Mouse (Mus musculus): ENCODE data around the gene Agbl2. TPM values are rescaled to one million over a fixed set of nuclear protein-coding genes. Genes with fewer than 3 reads are reported as not detected.
"Not testable (repeated sequence)": the region's sequence is repeated elsewhere in the genome, so short reads cannot be mapped to it uniquely, and the experiment has no call there.

Gene Agbl2
- polyA plus RNA-seq, 1 experiment: 5.0 TPM

DNA sequence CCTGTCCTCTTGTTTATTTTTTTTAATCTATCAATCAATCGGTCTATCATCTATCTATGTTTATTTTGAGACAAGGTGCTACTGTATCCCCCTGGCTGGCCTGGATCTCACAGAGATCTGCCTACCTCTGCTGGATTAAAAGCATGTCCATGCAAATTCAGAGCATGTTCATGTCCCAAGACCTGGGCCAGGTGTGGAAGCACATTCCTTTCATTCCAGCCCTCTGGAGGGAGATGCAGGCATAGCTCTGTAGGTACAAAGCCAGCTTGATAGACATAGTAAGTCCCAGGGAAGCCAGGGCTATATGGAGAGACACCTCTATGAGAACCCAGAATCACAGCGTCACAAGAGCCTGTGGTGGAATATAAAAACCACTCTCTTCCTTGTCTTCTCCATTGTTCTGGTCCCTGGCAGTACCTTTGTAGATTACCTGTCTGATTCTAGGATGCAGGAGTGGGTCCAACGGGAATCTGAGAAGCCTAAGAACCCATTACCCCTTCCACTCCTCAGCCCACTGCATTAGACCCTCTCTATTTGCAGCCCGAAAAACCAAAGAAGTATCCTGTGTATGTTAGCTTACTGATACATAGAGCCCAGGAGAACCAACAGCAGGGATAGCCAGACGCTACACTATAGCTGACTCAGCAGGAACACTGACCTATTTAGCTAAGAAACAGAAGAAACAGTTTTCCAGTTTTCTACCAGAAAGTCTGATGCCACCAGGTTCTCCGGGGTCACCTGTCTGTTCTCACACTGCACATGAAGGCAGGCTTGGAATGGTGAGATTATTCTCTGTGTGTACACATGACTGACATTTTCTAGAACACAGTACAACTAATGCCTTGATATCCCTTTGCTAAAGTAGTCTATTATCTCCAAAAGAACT is 26.0 kb downstream of the Agbl2 start:
- TF ChIP-seq POLR2A (IDR thresholded peaks at IDR 0.05; ENCODE audit: low read depth, low read length) (no peak), CTCF (IDR thresholded peaks at IDR 0.05; ENCODE audit: borderline replicate concordance, insufficient read depth, low read length) (no peak)
- Histone ChIP-seq H3K27ac (ENCODE audit: insufficient read depth, low read length) (no peak overlapping the region), H3K4me1 (ENCODE audit: control insufficient read depth, insufficient read depth, low read length) (no peaks in the 10 kb centered on the region), H3K4me3 (ENCODE audit: insufficient read depth, low read length) (no peak overlapping the region)

DNA sequence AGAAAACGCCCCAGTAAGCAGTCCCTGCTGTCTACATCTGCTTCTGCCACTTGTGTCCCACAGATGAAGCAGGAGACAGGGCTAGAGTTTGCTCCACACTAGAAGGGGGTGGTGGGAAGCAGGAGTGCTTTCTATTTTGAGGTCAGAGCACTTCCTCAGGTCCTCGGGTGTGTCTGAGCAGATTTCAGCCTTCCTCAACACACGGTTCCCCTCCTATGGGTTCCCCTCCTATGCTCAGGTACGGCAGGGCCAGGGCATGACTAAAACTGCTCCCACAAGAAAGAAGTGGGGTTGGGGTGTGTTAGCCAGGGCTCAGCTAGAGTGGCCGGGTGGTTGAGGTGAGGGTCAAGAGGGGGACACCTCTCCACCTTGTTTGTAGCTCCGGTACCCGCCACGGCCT is 28.2 kb downstream of the Agbl2 start:
- Histone ChIP-seq H3K4me1 (ENCODE audit: control insufficient read depth, insufficient read depth, low read length) (no peaks in the 10 kb centered on the region), H3K4me3 (ENCODE audit: insufficient read depth, low read length) (no peak overlapping the region), H3K27ac (ENCODE audit: insufficient read depth, low read length) (no peak overlapping the region)
- TF ChIP-seq POLR2A (IDR thresholded peaks at IDR 0.05; ENCODE audit: low read depth, low read length) (no peak), CTCF (IDR thresholded peaks at IDR 0.05; ENCODE audit: borderline replicate concordance, insufficient read depth, low read length) (no peak)

DNA sequence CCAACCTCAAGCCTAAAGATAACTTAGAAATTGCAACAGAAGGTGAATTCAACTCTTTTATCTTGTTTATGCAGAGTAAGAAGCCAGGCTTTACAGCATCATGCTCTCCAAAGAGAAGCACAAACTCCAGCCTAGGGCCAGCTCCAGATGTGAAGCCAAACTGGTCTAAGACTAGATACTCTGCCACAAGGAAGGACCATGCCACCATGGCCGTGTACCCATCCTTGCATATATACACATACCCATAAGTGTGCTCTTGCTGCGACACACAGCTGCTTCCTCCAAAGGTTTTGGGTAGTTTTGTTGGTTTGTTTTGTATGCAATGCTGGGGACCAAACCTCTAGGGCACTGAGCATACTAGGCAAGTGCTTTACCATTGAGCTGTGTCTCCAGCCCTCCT is 32.7 kb downstream of the Agbl2 start:
- H3K4me1 ChIP-seq (ENCODE audit: control insufficient read depth, insufficient read depth, low read length): no peaks in the 10 kb centered on the region
- TF ChIP-seq CTCF (IDR thresholded peaks at IDR 0.05; ENCODE audit: borderline replicate concordance, insufficient read depth, low read length) (no peak), POLR2A (IDR thresholded peaks at IDR 0.05; ENCODE audit: low read depth, low read length) (no peak)
- no peak overlapping the region for H3K27ac ChIP-seq (ENCODE audit: insufficient read depth, low read length)
- H3K4me3 ChIP-seq (ENCODE audit: insufficient read depth, low read length): no peak overlapping the region

DNA sequence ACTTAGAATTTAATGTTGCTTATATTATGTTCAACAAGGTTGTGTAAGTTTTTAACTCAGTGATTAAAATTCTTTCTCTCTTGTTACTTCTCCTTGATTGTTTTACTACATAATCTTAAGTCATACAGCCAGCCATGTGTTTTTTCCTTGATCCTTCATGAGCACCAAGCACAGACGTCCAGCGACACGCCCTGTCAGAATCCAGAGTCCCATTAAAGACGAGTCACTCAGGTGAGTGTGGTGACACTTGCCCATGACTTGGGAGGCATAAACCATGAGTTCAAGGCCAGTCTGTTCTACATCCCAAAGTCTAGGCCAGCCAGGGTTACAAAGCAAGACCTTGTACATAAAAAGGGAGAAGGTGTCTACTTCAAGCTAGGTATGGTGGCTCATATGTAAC is 33.6 kb downstream of the Agbl2 start:
- H3K27ac ChIP-seq (ENCODE audit: insufficient read depth, low read length): no peak overlapping the region
- TF ChIP-seq CTCF (IDR thresholded peaks at IDR 0.05; ENCODE audit: borderline replicate concordance, insufficient read depth, low read length): no peak
- no peak for TF ChIP-seq POLR2A (IDR thresholded peaks at IDR 0.05; ENCODE audit: low read depth, low read length)
- H3K4me1 ChIP-seq (ENCODE audit: control insufficient read depth, insufficient read depth, low read length): no peaks in the 10 kb centered on the region
- H3K4me3 ChIP-seq (ENCODE audit: insufficient read depth, low read length): no peak overlapping the region

- Histone ChIP-seq H3K4me1 (ENCODE audit: control insufficient read depth, insufficient read depth, low read length) (no peaks in the 10 kb centered on the region), H3K4me3 (ENCODE audit: insufficient read depth, low read length) (no peak overlapping the region), H3K27ac (ENCODE audit: insufficient read depth, low read length) (no peak overlapping the region)
- no peak for TF ChIP-seq POLR2A (IDR thresholded peaks at IDR 0.05; ENCODE audit: low read depth, low read length)
Measured at GRCm38 (mm10) chr2:90818710-90819109, 36.2 kb downstream of the Agbl2 start.

DNA sequence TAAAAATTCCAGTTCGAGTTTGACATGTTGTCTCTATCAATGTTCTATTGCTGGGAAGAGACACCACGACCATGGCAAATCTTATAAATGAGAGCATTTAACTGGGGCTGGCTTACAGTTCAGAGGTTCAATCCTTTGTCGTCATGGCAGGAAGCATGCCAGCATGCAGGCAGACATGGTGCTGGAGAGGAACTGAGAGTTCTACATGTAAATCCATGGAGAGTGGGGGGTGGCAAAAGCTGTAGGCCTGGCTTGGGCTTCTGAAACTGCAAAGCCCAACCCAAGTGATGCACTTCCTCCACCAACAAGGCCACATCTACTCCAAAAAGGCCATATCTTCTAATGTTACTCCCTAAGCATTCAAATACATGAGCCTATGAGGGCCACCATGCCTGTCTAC is 38.4 kb downstream of the Agbl2 start:
- no peak overlapping the region for H3K27ac ChIP-seq (ENCODE audit: insufficient read depth, low read length)
- no peak overlapping the region for H3K4me3 ChIP-seq (ENCODE audit: insufficient read depth, low read length)
- TF ChIP-seq CTCF (IDR thresholded peaks at IDR 0.05; ENCODE audit: borderline replicate concordance, insufficient read depth, low read length): no peak
- no peak for TF ChIP-seq POLR2A (IDR thresholded peaks at IDR 0.05; ENCODE audit: low read depth, low read length)
- no peaks in the 10 kb centered on the region for H3K4me1 ChIP-seq (ENCODE audit: control insufficient read depth, insufficient read depth, low read length)

- no peak overlapping the region for H3K4me3 ChIP-seq (ENCODE audit: insufficient read depth, low read length)
- H3K27ac ChIP-seq (ENCODE audit: insufficient read depth, low read length): no peak overlapping the region
- no peak for TF ChIP-seq CTCF (IDR thresholded peaks at IDR 0.05; ENCODE audit: borderline replicate concordance, insufficient read depth, low read length)
- H3K4me1 ChIP-seq (ENCODE audit: control insufficient read depth, insufficient read depth, low read length): no peaks in the 10 kb centered on the region
Measured at GRCm38 (mm10) chr2:90822978-90823377, 40.5 kb downstream of the Agbl2 start.

DNA sequence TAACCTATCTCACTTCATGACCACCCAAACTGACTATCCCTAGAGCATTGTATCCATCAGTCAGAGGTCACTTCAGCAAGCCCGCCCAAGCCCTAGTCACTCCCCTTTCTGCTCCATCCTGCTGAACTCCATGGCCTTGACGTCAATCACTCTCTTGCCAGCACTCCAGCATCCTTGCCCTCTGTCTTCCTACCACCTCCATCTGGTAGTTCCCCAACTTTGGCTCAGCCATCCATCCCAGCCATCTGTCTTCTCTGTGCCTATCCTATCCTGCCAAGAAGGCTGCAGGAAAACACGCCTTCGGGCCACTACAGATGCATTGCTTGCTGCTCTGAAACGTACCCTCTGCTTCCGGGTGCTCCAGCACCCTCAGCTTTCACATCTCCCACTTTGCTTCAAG is 41.3 kb downstream of the Agbl2 start:
- TF ChIP-seq CTCF (IDR thresholded peaks at IDR 0.05; ENCODE audit: borderline replicate concordance, insufficient read depth, low read length) (no peak), POLR2A (IDR thresholded peaks at IDR 0.05; ENCODE audit: low read depth, low read length) (no peak)
- Histone ChIP-seq H3K27ac (ENCODE audit: insufficient read depth, low read length) (no peak overlapping the region), H3K4me1 (ENCODE audit: control insufficient read depth, insufficient read depth, low read length) (no peaks in the 10 kb centered on the region), H3K4me3 (ENCODE audit: insufficient read depth, low read length) (no peak overlapping the region)

- H3K4me3 ChIP-seq (ENCODE audit: insufficient read depth, low read length); H3K27ac ChIP-seq (ENCODE audit: insufficient read depth, low read length); H3K4me1 ChIP-seq (ENCODE audit: control insufficient read depth, insufficient read depth, low read length): not testable (repeated sequence)
Measured at GRCm38 (mm10) chr2:90824528-90824927, 42.0 kb downstream of the Agbl2 start.

- TF ChIP-seq CTCF (IDR thresholded peaks at IDR 0.05; ENCODE audit: borderline replicate concordance, insufficient read depth, low read length) (no peak), POLR2A (IDR thresholded peaks at IDR 0.05; ENCODE audit: low read depth, low read length) (no peak)
- Histone ChIP-seq H3K27ac (ENCODE audit: insufficient read depth, low read length) (no peak overlapping the region), H3K4me3 (ENCODE audit: insufficient read depth, low read length) (no peak overlapping the region), H3K4me1 (ENCODE audit: control insufficient read depth, insufficient read depth, low read length) (no peaks in the 10 kb centered on the region)
Measured at GRCm38 (mm10) chr2:90825515-90826172, 43.1 kb downstream of the Agbl2 start.
